In the genomic region with DNA sequence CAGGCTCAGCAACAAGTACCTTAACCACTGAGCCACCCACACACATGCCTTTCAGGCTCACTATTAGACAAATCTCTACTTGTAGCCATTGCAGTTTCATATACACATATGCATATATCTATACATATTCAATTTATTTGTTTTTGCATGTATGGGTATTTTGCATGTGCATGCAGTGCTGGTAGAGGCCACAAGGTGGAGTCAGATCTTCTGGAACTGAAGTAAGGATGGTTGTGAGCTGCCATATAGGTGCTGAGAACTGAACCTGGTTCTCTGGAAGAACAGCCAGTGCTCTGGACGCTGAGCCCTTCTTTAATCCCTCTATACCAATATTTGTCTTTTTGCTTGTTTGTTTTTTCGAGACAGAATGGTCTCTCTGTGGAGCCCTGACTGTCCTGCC, we compare ENCODE assay signal across 17 mouse cellular contexts. TPM values are rescaled to one million over a fixed set of nuclear protein-coding genes. Genes with fewer than 3 reads are reported as not detected.
DNase-seq lines count a peak whose midpoint lies in the region; ATAC-seq and TF ChIP-seq lines count a peak whose summit lies in the region.
"Had no signal": no experiment of that assay in that cellular context is flagged by ENCODE, and none has a peak within 500 bp of the region (broad histone marks: within the 10 kb centered on the region; RNA-seq: fewer than 3 reads in every experiment).

No protein-coding gene starts in this region.

- H3K4me3 ChIP-seq in kidney, postnatal 0 days (replicated peaks; ENCODE audit: low read depth, low read length): no peak overlapping the region
- H3K4me3 ChIP-seq in MEL (ENCODE audit: control insufficient read depth in 1 of 2, insufficient read depth in 1 of 2, low read depth in 2 of 2, low read length in 2 of 2): no peak overlapping the region
- H3K4me3 ChIP-seq in hindbrain, embryonic 14.5 days (replicated peaks; ENCODE audit: low read length): no peak overlapping the region
- H3K4me3 ChIP-seq: limb, embryonic 12.5 days; midbrain, embryonic 13.5 days had no signal

- no peaks in the 10 kb centered on the region for H3K27me3 ChIP-seq in kidney, postnatal 0 days (ENCODE audit: insufficient read depth, low read length)
- H3K27me3 ChIP-seq in MEL (ENCODE audit: control insufficient read depth in 1 of 2, insufficient read depth in 2 of 2, low read length in 2 of 2): no peaks in the 10 kb centered on the region
- no peaks in the 10 kb centered on the region for H3K27me3 ChIP-seq in splenic B cell, adult 2 months (ENCODE audit: control insufficient read depth, insufficient read depth, low read length, poor library complexity, severe bottlenecking)
- no peaks in the 10 kb centered on the region for H3K27me3 ChIP-seq in hindbrain, embryonic 14.5 days (ENCODE audit: control insufficient read depth, insufficient read depth, low read length)
- H3K27me3 ChIP-seq: limb, embryonic 12.5 days; midbrain, embryonic 13.5 days had no signal

- peak; percentile 44; the same call in 1 of the 2 replicates for TF ChIP-seq CTCF in kidney, postnatal 0 days (IDR thresholded peaks at IDR 0.05; ENCODE audit: low read depth)
- TF ChIP-seq CTCF in MEL (IDR thresholded peaks at IDR 0.05 in 2 of 3, conservative IDR thresholded peaks at IDR 0.05 in 1 of 3; ENCODE audit: control insufficient read depth in 1 of 3, insufficient read depth in 1 of 3, low read depth in 2 of 3, low read length in 3 of 3, poor library complexity in 1 of 3, severe bottlenecking in 1 of 3): peak; percentile 41 to 68 (median 62)

- no peak overlapping the region for H3K4me2 ChIP-seq in kidney, postnatal 0 days (ENCODE audit: low read length)
- H3K4me2 ChIP-seq in hindbrain, embryonic 14.5 days (replicated peaks): no peak overlapping the region
- H3K4me2 ChIP-seq: limb, embryonic 12.5 days; midbrain, embryonic 13.5 days had no signal

- H3K4me1 ChIP-seq in kidney, postnatal 0 days (replicated peaks; ENCODE audit: insufficient read depth, low read length): no peaks in the 10 kb centered on the region
- no peaks in the 10 kb centered on the region for H3K4me1 ChIP-seq in MEL (ENCODE audit: control insufficient read depth in 1 of 2, insufficient read depth in 2 of 2, low read length in 2 of 2)
- peaks cover 7% of the 10 kb centered on the region; the same call in 1 of the 2 replicates for H3K4me1 ChIP-seq in hindbrain, embryonic 14.5 days (replicated peaks; ENCODE audit: control insufficient read depth, insufficient read depth, low read length)
- H3K4me1 ChIP-seq: limb, embryonic 12.5 days had no signal

- H3K36me3 ChIP-seq in kidney, postnatal 0 days (ENCODE audit: insufficient read depth, low read length): peaks cover 26% of the 10 kb centered on the region
- H3K36me3 ChIP-seq in MEL (ENCODE audit: control insufficient read depth in 1 of 2, insufficient read depth in 2 of 2, low read length in 2 of 2): peaks cover 0 to 20% of the 10 kb centered on the region in 2 experiments; a peak in 2 of 4 replicates
- no peaks in the 10 kb centered on the region; the same call in none of the 2 replicates for H3K36me3 ChIP-seq in splenic B cell, adult 2 months (ENCODE audit: control insufficient read depth, insufficient read depth, low read length, poor library complexity, severe bottlenecking)
- H3K36me3 ChIP-seq in hindbrain, embryonic 14.5 days (replicated peaks; ENCODE audit: control insufficient read depth, insufficient read depth): peaks cover 27% of the 10 kb centered on the region

- H3K27ac ChIP-seq in kidney, postnatal 0 days: no peak overlapping the region
- H3K27ac ChIP-seq in MEL (ENCODE audit: control insufficient read depth, low read depth, low read length): no peak overlapping the region
- H3K27ac ChIP-seq in hindbrain, embryonic 14.5 days: no peak overlapping the region
- H3K27ac ChIP-seq: limb, embryonic 12.5 days; midbrain, embryonic 13.5 days had no signal

- TF ChIP-seq POLR2A in MEL (IDR thresholded peaks at IDR 0.05; ENCODE audit: control insufficient read depth in 1 of 2, insufficient read depth in 1 of 2, low read depth in 1 of 2, low read length in 2 of 2, poor library complexity in 1 of 2): no peak

- peaks cover 2% of the 10 kb centered on the region; the same call in 1 of the 2 replicates for H3K79me2 ChIP-seq in MEL (ENCODE audit: control insufficient read depth, insufficient read depth, low read length, poor library complexity)

- H3K9me3 ChIP-seq in kidney, postnatal 0 days (replicated peaks; ENCODE audit: low read length): no peaks in the 10 kb centered on the region
- no peaks in the 10 kb centered on the region for H3K9me3 ChIP-seq in MEL (replicated peaks; ENCODE audit: insufficient read depth, low read length)
- H3K9me3 ChIP-seq in hindbrain, embryonic 14.5 days (ENCODE audit: control insufficient read depth, low read length): no peaks in the 10 kb centered on the region

- no peak for ATAC-seq in kidney, postnatal 0 days (replicated peaks; ENCODE audit: low FRiP score, low read depth)
- ATAC-seq in hindbrain, embryonic 14.5 days (ENCODE audit: low FRiP score): no peak
- ATAC-seq: inflammation-experienced regulatory T-cells, adult 6 months; midbrain, embryonic 13.5 days had no signal

- peak; percentile 49 for TF ChIP-seq RAD21 in MEL (IDR thresholded peaks at IDR 0.05; ENCODE audit: low read depth, low read length)

- no peak for TF ChIP-seq EP300 in MEL (IDR thresholded peaks at IDR 0.05; ENCODE audit: low read depth in 1 of 2, low read length in 2 of 2)

- WGBS in kidney, postnatal 0 days: 93% methylated on average over 2 of the region's 2 CpGs
- 88% methylated on average over 2 of the region's 2 CpGs for WGBS in hindbrain, embryonic 14.5 days

- no peak overlapping the region for H3K9ac ChIP-seq in kidney, postnatal 0 days (ENCODE audit: low read depth, low read length)
- H3K9ac ChIP-seq in MEL (ENCODE audit: control insufficient read depth, low read depth, low read length, poor library complexity, severe bottlenecking): no peak overlapping the region
- no peak overlapping the region for H3K9ac ChIP-seq in hindbrain, embryonic 14.5 days
- H3K9ac ChIP-seq: limb, embryonic 12.5 days; midbrain, embryonic 13.5 days had no signal

- no peak for DNase-seq in kidney, postnatal 0 days (ENCODE audit: low spot score)
- no peak for DNase-seq in kidney, adult 11 months
- peak; percentile 16 for DNase-seq in retina, embryonic 14.5 days (ENCODE audit: low spot score)
- no peak for DNase-seq in retina, postnatal 1 day
- peak; percentile 68 for DNase-seq in MEL (ENCODE audit: low read depth, low spot score)
- peak; percentile 42 for DNase-seq in splenic B cell, adult 2 months (ENCODE audit: low read depth, low spot score)
- no peak for DNase-seq in spleen, adult 18-20 months
- DNase-seq in hindbrain, embryonic 14.5 days (ENCODE audit: low spot score): no peak
- DNase-seq: cerebellum, adult 9-10 months; heart, postnatal 14 days; kidney, postnatal 25 days; layer of hippocampus, postnatal 36 days had no signal

TF ChIP-seq in MEL, 35 proteins besides CTCF, POLR2A, EP300 and RAD21:
- TF ChIP-seq SMC3 (IDR thresholded peaks at IDR 0.05; ENCODE audit: low read depth, low read length) (peak; percentile 57), POLR2AphosphoS5 (IDR thresholded peaks at IDR 0.05; ENCODE audit: borderline replicate concordance, low read depth, low read length) (no peak)

RNA-seq across cellular contexts. Expression of a gene that starts 35.7 kb away (rescaled TPM):
- 0.26 and 0.30 TPM in 2 replicates for polyA plus RNA-seq in kidney, postnatal 0 days (2015; fragmentation: Nextera tagmentation; extraction: Ambion mirVana)
- not detected in 2 replicates for total RNA-seq in MEL (2012; rRNA removed)
- under 1 TPM in 1 of 2 experiments, not detected in 1; 0.11 TPM for polyA plus RNA-seq in MEL (2012; ENCODE audit: insufficient read depth in 1 of 2, insufficient read length in 2 of 2, low read depth in 1 of 2, low replicate concordance in 2 of 2, missing spikeins in 1 of 2)
- 0.26 and 0.94 TPM in 2 replicates for polyA plus RNA-seq in hindbrain, embryonic 14.5 days (2014; fragmentation: Nextera tagmentation; extraction: Ambion mirVana)
- total RNA-seq: granulocyte monocyte progenitor cell, adult 5-6 weeks; heart, postnatal 14 days had no signal
- polyA plus RNA-seq: inflammation-experienced regulatory T-cells, adult 6 months; neural tube, embryonic 11.5 days had no signal

RNA-seq across cellular contexts. Expression of a gene that starts 56.0 kb away (rescaled TPM):
- polyA plus RNA-seq in kidney, postnatal 0 days (2015; fragmentation: Nextera tagmentation; extraction: Ambion mirVana): 19.6 and 20.4 TPM in 2 replicates
- 66.5 and 72.5 TPM in 2 replicates for total RNA-seq in MEL (2012; rRNA removed)
- polyA plus RNA-seq in MEL (2012; ENCODE audit: insufficient read depth in 1 of 2, insufficient read length in 2 of 2, low read depth in 1 of 2, low replicate concordance in 2 of 2, missing spikeins in 1 of 2): 100 to 1,000 TPM in 1 of 2 experiments, not detected in 1; 108 TPM
- 11.1 and 12.2 TPM in 2 replicates for polyA plus RNA-seq in hindbrain, embryonic 14.5 days (2014; fragmentation: Nextera tagmentation; extraction: Ambion mirVana)

Comparison
In these comparisons a context has a peak if more than half of its experiments do, and no peak if none do; other contexts are left out.
1. DNase-seq: peak in retina, embryonic 14.5 days (single experiment), MEL (single experiment) and splenic B cell, adult 2 months (single experiment); none in kidney, postnatal 0 days (single experiment), kidney, adult 11 months (single experiment), retina, postnatal 1 day (single experiment), spleen, adult 18-20 months (0 of 2) and hindbrain, embryonic 14.5 days (single experiment).